ENCODE assay signal across 17 mouse cellular contexts in the genomic region with DNA sequence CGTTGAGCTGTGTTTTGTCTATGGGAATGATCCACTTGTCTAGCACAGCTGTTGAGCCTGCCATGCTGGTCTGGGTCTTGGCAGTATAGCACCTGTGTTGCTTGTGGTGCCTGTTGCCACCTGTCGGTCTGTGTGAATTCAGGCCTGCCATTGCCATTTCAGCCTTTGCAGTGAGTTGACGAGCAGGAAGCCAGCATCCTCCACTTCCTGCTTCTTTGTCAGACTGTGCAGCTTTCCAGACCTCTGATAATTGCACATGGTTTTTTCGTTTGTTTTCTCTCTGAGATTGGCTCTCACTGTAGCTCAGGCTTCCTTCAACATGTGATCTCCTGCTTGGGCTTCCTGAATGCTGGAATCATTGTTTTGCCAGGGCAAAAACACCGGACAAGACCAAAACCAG. TPM values are rescaled to one million over a fixed set of nuclear protein-coding genes. Genes with fewer than 3 reads are reported as not detected.
DNase-seq lines count a peak whose midpoint lies in the region; ATAC-seq and TF ChIP-seq lines count a peak whose summit lies in the region.
"Had no signal": no experiment of that assay in that cellular context is flagged by ENCODE, and none has a peak within 500 bp of the region (broad histone marks: within the 10 kb centered on the region; RNA-seq: fewer than 3 reads in every experiment).

No protein-coding gene starts in this region.

- no peak for DNase-seq in kidney, postnatal 0 days (ENCODE audit: low spot score)
- peak; percentile 52 for DNase-seq in heart, postnatal 0 days (ENCODE audit: low spot score)
- DNase-seq in thymus, postnatal 10 days (ENCODE audit: low spot score in 2 of 2): peak; percentile 65 to 70
- no peak for DNase-seq in cerebellum, postnatal 4 days (ENCODE audit: low spot score in 2 of 2)
- DNase-seq in limb, embryonic 10.5 days (ENCODE audit: low spot score): no peak
- DNase-seq: adrenal gland, postnatal 10 days; forebrain, postnatal 0 days; gastrocnemius, postnatal 36 days; kidney, postnatal 4 days had no signal

- H3K4me1 ChIP-seq in kidney, postnatal 0 days (replicated peaks; ENCODE audit: insufficient read depth, low read length): no peaks in the 10 kb centered on the region
- no peaks in the 10 kb centered on the region for H3K4me1 ChIP-seq in kidney, embryonic 14.5 days (ENCODE audit: control insufficient read depth, insufficient read depth, low read length)
- no peaks in the 10 kb centered on the region for H3K4me1 ChIP-seq in heart, postnatal 0 days (ENCODE audit: control insufficient read depth, insufficient read depth)
- H3K4me1 ChIP-seq in limb, embryonic 10.5 days: no peaks in the 10 kb centered on the region

- WGBS in kidney, postnatal 0 days: 75% methylated on average over 5 of the region's 5 CpGs
- WGBS in kidney, embryonic 14.5 days: 83% methylated on average over 5 of the region's 5 CpGs
- 66% methylated on average over 5 of the region's 5 CpGs for WGBS in heart, postnatal 0 days
- 87% methylated on average over 5 of the region's 5 CpGs for WGBS in limb, embryonic 10.5 days

- no peak for ATAC-seq in kidney, postnatal 0 days (replicated peaks; ENCODE audit: low FRiP score, low read depth)
- ATAC-seq in kidney, embryonic 14.5 days (ENCODE audit: low FRiP score, low TSS enrichment): no peak
- peak; percentile 63 for ATAC-seq in activated CD4-positive, CD25-positive, alpha-beta regulatory T cell, adult 4 months
- ATAC-seq in heart, postnatal 0 days (ENCODE audit: insufficient read depth, low read depth): peak; percentile 67
- ATAC-seq in granulocyte monocyte progenitor cell, adult 5-6 weeks (replicated peaks; ENCODE audit: poor library complexity, severe bottlenecking): no peak
- ATAC-seq: forebrain, postnatal 0 days; hindbrain, postnatal 0 days; lung, postnatal 0 days; Patski had no signal

- peaks cover 74% of the 10 kb centered on the region for H3K36me3 ChIP-seq in kidney, postnatal 0 days (ENCODE audit: insufficient read depth, low read length)
- H3K36me3 ChIP-seq in kidney, embryonic 14.5 days (ENCODE audit: control insufficient read depth, insufficient read depth, low read length): peaks cover 87% of the 10 kb centered on the region
- peaks cover 98% of the 10 kb centered on the region for H3K36me3 ChIP-seq in heart, postnatal 0 days (replicated peaks; ENCODE audit: control insufficient read depth, insufficient read depth, low read length)
- H3K36me3 ChIP-seq in limb, embryonic 10.5 days: peaks cover 98% of the 10 kb centered on the region

- H3K9ac ChIP-seq in kidney, postnatal 0 days (ENCODE audit: low read depth, low read length): no peak overlapping the region
- H3K9ac ChIP-seq in kidney, embryonic 14.5 days (ENCODE audit: low read depth, low read length): no peak overlapping the region
- no peak overlapping the region for H3K9ac ChIP-seq in heart, postnatal 0 days (replicated peaks; ENCODE audit: low read depth, low read length)
- H3K9ac ChIP-seq: forebrain, postnatal 0 days; limb, embryonic 13.5 days had no signal

- no peak overlapping the region for H3K27ac ChIP-seq in kidney, postnatal 0 days
- no peak overlapping the region for H3K27ac ChIP-seq in kidney, embryonic 14.5 days (ENCODE audit: low read depth, low read length)
- H3K27ac ChIP-seq in heart, postnatal 0 days (ENCODE audit: low read depth): peak overlapping the region; percentile 46; the same call in 1 of the 2 replicates
- H3K27ac ChIP-seq in limb, embryonic 10.5 days: no peak overlapping the region
- H3K27ac ChIP-seq: hindbrain, postnatal 0 days; limb, embryonic 13.5 days had no signal

- TF ChIP-seq EP300 in heart, postnatal 0 days (IDR thresholded peaks at IDR 0.05; ENCODE audit: low read depth): no peak

- no peaks in the 10 kb centered on the region for H3K27me3 ChIP-seq in kidney, postnatal 0 days (ENCODE audit: insufficient read depth, low read length)
- H3K27me3 ChIP-seq in kidney, embryonic 14.5 days (ENCODE audit: control insufficient read depth, insufficient read depth, low read length): no peaks in the 10 kb centered on the region
- no peaks in the 10 kb centered on the region for H3K27me3 ChIP-seq in heart, postnatal 0 days (ENCODE audit: control insufficient read depth, insufficient read depth, low read length)
- H3K27me3 ChIP-seq in limb, embryonic 10.5 days (ENCODE audit: low read depth, poor library complexity, severe bottlenecking): no peaks in the 10 kb centered on the region
- H3K27me3 ChIP-seq: CH12.LX; limb, embryonic 13.5 days; Patski had no signal

- no peak overlapping the region for H3K4me2 ChIP-seq in kidney, postnatal 0 days (ENCODE audit: low read length)
- H3K4me2 ChIP-seq in kidney, embryonic 14.5 days (replicated peaks; ENCODE audit: low read depth, low read length): no peak overlapping the region
- no peak overlapping the region for H3K4me2 ChIP-seq in heart, postnatal 0 days (ENCODE audit: low read depth, low read length)
- H3K4me2 ChIP-seq: limb, embryonic 13.5 days had no signal

- TF ChIP-seq CTCF in kidney, postnatal 0 days (IDR thresholded peaks at IDR 0.05; ENCODE audit: low read depth): peak; percentile 9; the same call in 1 of the 2 replicates
- no peak; the same call in 1 of the 2 replicates for TF ChIP-seq CTCF in heart, postnatal 0 days (IDR thresholded peaks at IDR 0.05; ENCODE audit: low read depth)

- no peaks in the 10 kb centered on the region for H3K9me3 ChIP-seq in kidney, postnatal 0 days (replicated peaks; ENCODE audit: low read length)
- H3K9me3 ChIP-seq in kidney, embryonic 14.5 days (ENCODE audit: control insufficient read depth, low read length): no peaks in the 10 kb centered on the region
- no peaks in the 10 kb centered on the region for H3K9me3 ChIP-seq in heart, postnatal 0 days (replicated peaks; ENCODE audit: control insufficient read depth, low read length)
- no peaks in the 10 kb centered on the region for H3K9me3 ChIP-seq in limb, embryonic 10.5 days (replicated peaks)
- H3K9me3 ChIP-seq: limb, embryonic 13.5 days had no signal

- no peak overlapping the region for H3K4me3 ChIP-seq in kidney, postnatal 0 days (replicated peaks; ENCODE audit: low read depth, low read length)
- H3K4me3 ChIP-seq in kidney, embryonic 14.5 days (ENCODE audit: low read length): no peak overlapping the region
- no peak overlapping the region for H3K4me3 ChIP-seq in heart, postnatal 0 days (ENCODE audit: low read depth, low read length)
- H3K4me3 ChIP-seq in limb, embryonic 10.5 days: no peak overlapping the region
- H3K4me3 ChIP-seq: limb, embryonic 13.5 days had no signal

RNA-seq across cellular contexts. Expression of gene Sin3b, which starts 11.9 kb away (rescaled TPM):
- polyA plus RNA-seq in kidney, postnatal 0 days (2015; fragmentation: Nextera tagmentation; extraction: Ambion mirVana): 237 and 239 TPM in 2 replicates
- 165 and 182 TPM in 2 replicates for polyA plus RNA-seq in kidney, embryonic 14.5 days (2014; fragmentation: Nextera tagmentation; extraction: Ambion mirVana)
- polyA plus RNA-seq in activated CD4-positive, CD25-positive, alpha-beta regulatory T cell, adult 4 months (2017; shearing (Covaris generic)): 100 to 1,000 TPM; 115 to 120 TPM
- 195 and 231 TPM in 2 replicates for total RNA-seq in heart, postnatal 0 days (2014; rRNA removed; ENCODE audit: low replicate concordance)
- 190 and 203 TPM in 2 replicates for polyA plus RNA-seq in heart, postnatal 0 days (2015; fragmentation: Nextera tagmentation; extraction: Ambion mirVana)
- total RNA-seq in granulocyte monocyte progenitor cell, adult 5-6 weeks (2014; fragmentation: Nextera tagmentation): 96.1 and 104 TPM in 2 replicates
- total RNA-seq in granulocyte monocyte progenitor cell, adult 5-6 weeks (2017): 77.1 and 85.0 TPM in 2 replicates
- polyA plus RNA-seq in limb, embryonic 10.5 days (2016; fragmentation: Nextera tagmentation; extraction: Ambion mirVana): 145 and 153 TPM in 2 replicates

RNA-seq across cellular contexts. Expression of gene F2rl3, which starts 26.7 kb away (rescaled TPM):
- 3.3 and 3.9 TPM in 2 replicates for polyA plus RNA-seq in kidney, postnatal 0 days (2015; fragmentation: Nextera tagmentation; extraction: Ambion mirVana)
- 3.3 and 3.7 TPM in 2 replicates for polyA plus RNA-seq in kidney, embryonic 14.5 days (2014; fragmentation: Nextera tagmentation; extraction: Ambion mirVana)
- polyA plus RNA-seq in activated CD4-positive, CD25-positive, alpha-beta regulatory T cell, adult 4 months (2017; shearing (Covaris generic)): 1 to 10 TPM; 8.1 to 10.0 TPM
- 0.46 and 1.1 TPM in 2 replicates for total RNA-seq in heart, postnatal 0 days (2014; rRNA removed; ENCODE audit: low replicate concordance)
- polyA plus RNA-seq in heart, postnatal 0 days (2015; fragmentation: Nextera tagmentation; extraction: Ambion mirVana): 1.5 and 1.8 TPM in 2 replicates
- total RNA-seq in granulocyte monocyte progenitor cell, adult 5-6 weeks (2014; fragmentation: Nextera tagmentation): 2.6 and 3.4 TPM in 2 replicates
- 2.9 and 3.1 TPM in 2 replicates for total RNA-seq in granulocyte monocyte progenitor cell, adult 5-6 weeks (2017)
- 2.2 and 2.5 TPM in 2 replicates for polyA plus RNA-seq in limb, embryonic 10.5 days (2016; fragmentation: Nextera tagmentation; extraction: Ambion mirVana)

Comparison
In these comparisons a context has a peak if more than half of its experiments do, and no peak if none do; other contexts are left out.
1. ATAC-seq: peak in activated CD4-positive, CD25-positive, alpha-beta regulatory T cell, adult 4 months (single experiment) and heart, postnatal 0 days (single experiment); none in kidney, postnatal 0 days (single experiment), kidney, embryonic 14.5 days (single experiment) and granulocyte monocyte progenitor cell, adult 5-6 weeks (single experiment).
2. DNase-seq: peak in heart, postnatal 0 days (single experiment) and thymus, postnatal 10 days (2 of 2); none in kidney, postnatal 0 days (single experiment), cerebellum, postnatal 4 days (0 of 2) and limb, embryonic 10.5 days (single experiment).